Mouse (Mus musculus) embryonic fibroblast, embryonic 13.5 days (primary cell): ENCODE measurements around the gene Fcor. TPM values are rescaled to one million over a fixed set of nuclear protein-coding genes. Genes with fewer than 3 reads are reported as not detected.
A peak's percentile ranks its signal among the peaks of the same experiment; 100 is the strongest.

ENCODE experiments used
- H3K27ac ChIP-seq: 2 replicates; pipeline ENCODE4 v1.5.1; 2012; ENCODE audit warnings: low read length, control low read depth, inconsistent platforms; ENCODE audit not compliant: insufficient read depth
- H3K4me1 ChIP-seq: 2 replicates; pipeline ENCODE4 v1.6.1; 2011; ENCODE audit warnings: low read length; ENCODE audit not compliant: control insufficient read depth, insufficient read depth
- H3K4me3 ChIP-seq: 2 replicates; pipeline ENCODE4 v1.5.1; 2011; ENCODE audit warnings: mild to moderate bottlenecking, control low read depth, low read length; ENCODE audit not compliant: insufficient read depth
- CTCF ChIP-seq: IDR thresholded peaks from 2 replicates; pipeline ENCODE4 v1.5.1; 2011; ENCODE audit warnings: mild to moderate bottlenecking, control low read depth, low read length, moderate library complexity, borderline replicate concordance; ENCODE audit not compliant: insufficient read depth
- POLR2A ChIP-seq: IDR thresholded peaks from 2 replicates; pipeline ENCODE4 v1.6.1; 2011; ENCODE audit warnings: low read depth, mild to moderate bottlenecking, control low read depth, low read length, moderate library complexity
- polyA plus RNA-seq: library from polyadenylated mRNA; stranded (reverse); fragments of >200 nt; gene quantifications from 2 replicates; pipeline ENCODE4 v1.2.4, GENCODE M21; 2011; ENCODE audit warnings: low read depth; ENCODE audit not compliant: missing spikeins, insufficient read length

Fcor gene
- polyA plus RNA-seq, 1 experiment: 3.3 TPM

DNA sequence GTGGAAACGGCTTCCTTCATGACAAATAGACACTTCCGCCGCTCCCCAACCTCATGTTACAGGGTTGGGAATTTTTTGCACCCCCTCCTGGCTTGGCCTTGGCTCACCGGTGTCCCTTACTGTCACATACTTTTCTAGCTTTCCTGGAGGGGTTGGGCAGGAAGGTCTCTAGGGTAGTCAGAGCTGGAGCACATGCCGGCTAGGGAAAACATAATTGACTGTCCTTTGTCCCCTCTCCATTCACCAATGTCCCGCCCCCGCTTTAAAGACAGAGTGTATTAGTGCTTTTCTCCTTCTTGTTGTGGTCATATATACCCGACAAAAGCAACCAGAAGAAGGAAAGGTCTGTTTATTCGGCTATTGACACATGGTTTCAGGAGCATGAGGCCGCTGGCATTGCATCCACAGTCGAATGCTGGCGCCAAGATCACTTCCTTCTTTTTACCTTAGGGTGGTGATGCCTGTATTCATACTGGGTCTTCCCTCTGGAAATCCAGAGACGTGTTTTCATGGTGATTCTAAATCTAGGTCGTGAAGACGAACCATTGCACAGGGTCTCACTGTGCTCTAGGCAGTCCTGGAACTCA lies 4.9 kb upstream of the Fcor start:
- peak overlapping the region; percentile 77 for H3K27ac ChIP-seq
- peak overlapping the region; percentile 88 for H3K4me3 ChIP-seq
- H3K4me1 ChIP-seq: no peaks in the 10 kb centered on the region
- TF ChIP-seq CTCF: no peak
- TF ChIP-seq POLR2A: no peak

DNA sequence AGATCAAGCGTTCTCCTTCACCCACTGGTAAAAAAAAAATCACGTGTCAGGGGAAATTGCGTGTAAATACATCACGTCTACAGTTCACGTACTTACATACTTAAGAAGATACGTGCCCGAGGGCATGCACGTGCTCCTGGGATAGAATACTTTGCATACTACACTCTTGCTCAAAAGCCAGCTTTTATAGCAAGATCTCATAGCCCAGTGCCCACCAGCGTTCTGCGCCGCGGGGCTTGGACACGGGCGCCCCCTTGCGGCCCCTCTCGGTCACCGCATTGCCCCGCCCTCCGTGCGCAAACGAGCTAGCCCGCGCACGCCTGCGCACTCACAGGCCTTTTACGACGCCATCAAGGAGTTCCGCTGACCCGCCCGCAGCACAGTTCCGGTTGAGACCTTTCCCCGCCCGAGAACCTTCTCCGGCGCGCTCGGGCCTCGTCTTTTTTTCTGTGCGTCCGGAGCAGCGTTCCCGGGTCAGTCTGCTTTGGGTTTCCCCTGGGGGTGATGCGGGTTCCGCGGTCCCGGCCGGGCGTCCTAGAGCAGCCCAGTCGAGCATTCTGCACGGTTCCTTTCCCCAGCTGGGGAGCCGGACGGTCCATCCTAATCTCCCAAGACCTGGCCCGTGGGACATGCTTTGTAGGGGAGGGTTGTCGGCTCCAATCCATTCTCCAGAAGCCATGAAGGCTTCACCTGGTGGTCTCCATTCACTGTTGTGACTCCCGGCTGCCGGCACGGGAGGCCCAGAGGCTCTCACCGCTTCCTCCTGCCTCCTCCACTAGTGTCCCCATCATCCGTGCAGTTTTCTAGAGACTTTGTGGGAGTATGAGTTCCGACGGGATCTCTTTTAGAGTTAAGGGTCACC lies 4.2 kb upstream of the Fcor start, which contains the start of gene Trappc5:
Gene Trappc5 (plus strand): TSS at position 169 of the 862 bp plus-strand sequence.
- TF ChIP-seq CTCF (peak; percentile 77), POLR2A (peak; percentile 68)

DNA sequence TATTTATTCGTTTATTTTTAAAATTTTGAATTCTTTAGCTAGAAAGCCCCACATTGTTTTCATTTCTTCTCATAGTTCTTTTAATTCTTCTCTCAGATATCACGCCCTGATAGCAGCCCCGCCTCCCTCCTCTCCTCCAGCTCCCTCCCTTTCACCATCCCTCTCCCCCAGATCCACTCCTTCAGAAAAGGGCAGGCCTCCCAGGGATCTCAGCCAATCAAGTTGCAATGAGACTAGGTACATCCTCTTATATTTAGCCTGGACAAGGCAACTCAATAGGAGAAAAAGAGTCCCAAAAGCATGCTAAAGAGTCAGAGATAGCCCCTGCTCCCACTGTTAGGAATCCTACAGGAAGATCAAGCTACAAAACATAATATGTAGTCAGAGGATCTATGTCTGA lies 2.5 kb upstream of the Fcor start:
- Histone ChIP-seq H3K4me3 (no peak overlapping the region), H3K27ac (no peak overlapping the region), H3K4me1 (no peaks in the 10 kb centered on the region)
- TF ChIP-seq POLR2A: no peak

More for the DNA sequence above, 4.2 kb upstream of the Fcor start, which contains the start of gene Trappc5:
- Histone ChIP-seq H3K4me1 (no peaks in the 10 kb centered on the region), H3K27ac (peak within 1 kb of the TSS; percentile 77), H3K4me3 (peak within 1 kb of the TSS; percentile 88)

DNA sequence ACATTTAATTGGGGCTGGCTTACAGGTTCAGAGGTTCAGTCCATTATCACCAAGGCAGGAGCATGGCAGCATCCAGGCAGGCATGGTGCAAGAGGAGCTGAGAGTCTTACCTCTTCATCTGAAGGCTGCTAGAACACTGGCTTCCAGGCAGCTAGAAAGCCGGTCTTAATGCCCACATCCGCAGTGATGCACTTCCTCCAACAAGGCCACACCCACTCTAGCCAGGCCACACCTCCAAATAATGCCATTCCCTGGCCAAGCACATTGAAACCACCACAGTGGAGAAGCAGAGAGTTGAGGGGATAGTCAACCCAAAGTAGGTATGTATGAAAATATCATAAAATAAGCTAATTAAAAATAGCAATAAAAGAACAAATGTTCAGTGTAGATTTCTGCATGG lies 1.8 kb downstream of the Fcor start:
- no peaks in the 10 kb centered on the region for H3K4me1 ChIP-seq
- no peak overlapping the region for H3K4me3 ChIP-seq
- no peak for TF ChIP-seq POLR2A
- H3K27ac ChIP-seq: no peak overlapping the region

DNA sequence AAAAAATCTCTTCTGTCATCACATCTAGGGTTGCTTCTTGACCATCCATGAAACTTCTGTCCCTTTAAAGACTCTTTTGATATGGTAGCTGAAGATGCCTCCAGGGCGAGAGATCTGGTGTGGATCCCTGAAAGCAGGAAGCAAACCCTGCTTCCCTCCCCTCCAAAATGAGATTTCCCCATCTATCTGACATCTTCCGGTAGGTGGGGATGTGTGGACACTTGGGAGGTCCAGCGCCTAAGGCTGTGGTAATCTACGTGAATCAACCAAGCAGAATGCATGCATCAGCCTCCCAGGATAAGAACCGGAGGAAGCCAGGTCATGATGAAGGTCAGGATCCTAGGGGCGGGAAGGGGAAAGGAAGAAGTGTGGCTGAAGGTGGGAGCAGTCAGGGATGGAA lies 6.7 kb downstream of the Fcor start, which contains the start of gene Mcemp1:
Gene Mcemp1 (plus strand): TSS at position 248 of the 400 bp plus-strand sequence.
- Histone ChIP-seq H3K4me1 (no peaks in the 10 kb centered on the region), H3K4me3 (no peak within 1 kb of the TSS), H3K27ac (no peak within 1 kb of the TSS)
- no peak for TF ChIP-seq CTCF
- no peak for TF ChIP-seq POLR2A

DNA sequence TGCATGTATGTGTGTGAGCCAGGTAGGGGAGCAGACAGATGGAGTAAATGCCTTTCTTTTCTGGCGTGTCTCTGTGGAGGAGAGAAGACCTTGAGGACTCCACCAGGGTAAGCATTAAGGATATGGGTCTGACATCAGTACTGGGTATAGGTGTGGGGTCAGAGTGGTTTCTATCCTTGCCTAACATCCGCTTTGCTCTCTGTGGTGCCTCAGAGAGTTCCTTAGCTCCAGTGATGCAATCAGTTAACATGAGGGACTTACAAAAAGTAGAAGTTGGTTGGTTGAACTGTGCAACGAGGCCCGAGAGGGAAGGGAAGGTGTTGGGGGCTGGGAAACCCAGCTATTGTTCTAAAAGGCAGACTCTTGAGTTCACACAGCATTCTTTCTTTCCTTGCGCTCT lies 7.8 kb downstream of the Fcor start:
- no peak for TF ChIP-seq POLR2A
- no peak for TF ChIP-seq CTCF
- H3K4me1 ChIP-seq: no peaks in the 10 kb centered on the region
- H3K4me3 ChIP-seq: no peak overlapping the region
- H3K27ac ChIP-seq: no peak overlapping the region

DNA sequence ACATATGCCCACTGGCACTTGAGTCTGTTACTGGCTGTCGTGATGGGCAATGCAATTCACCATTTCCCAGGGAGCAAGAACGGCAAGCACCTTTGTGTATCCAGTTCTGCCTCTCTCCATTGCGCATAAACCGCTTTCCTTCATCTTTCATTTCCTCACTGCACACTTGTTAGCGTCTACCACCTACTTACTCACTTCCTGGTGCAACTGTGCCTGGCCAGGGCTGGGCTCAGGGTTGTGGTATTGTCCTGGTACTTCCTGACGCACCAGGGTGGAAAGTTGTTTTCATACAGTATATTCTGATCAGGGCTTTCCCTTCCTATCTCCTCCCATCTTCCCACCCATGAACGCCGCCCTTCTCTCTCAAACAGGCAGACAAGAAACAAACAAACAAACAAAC lies 11.3 kb downstream of the Fcor start:
- Histone ChIP-seq H3K4me1 (no peaks in the 10 kb centered on the region), H3K27ac (no peak overlapping the region), H3K4me3 (no peak overlapping the region)
- TF ChIP-seq CTCF (no peak), POLR2A (no peak)

DNA sequence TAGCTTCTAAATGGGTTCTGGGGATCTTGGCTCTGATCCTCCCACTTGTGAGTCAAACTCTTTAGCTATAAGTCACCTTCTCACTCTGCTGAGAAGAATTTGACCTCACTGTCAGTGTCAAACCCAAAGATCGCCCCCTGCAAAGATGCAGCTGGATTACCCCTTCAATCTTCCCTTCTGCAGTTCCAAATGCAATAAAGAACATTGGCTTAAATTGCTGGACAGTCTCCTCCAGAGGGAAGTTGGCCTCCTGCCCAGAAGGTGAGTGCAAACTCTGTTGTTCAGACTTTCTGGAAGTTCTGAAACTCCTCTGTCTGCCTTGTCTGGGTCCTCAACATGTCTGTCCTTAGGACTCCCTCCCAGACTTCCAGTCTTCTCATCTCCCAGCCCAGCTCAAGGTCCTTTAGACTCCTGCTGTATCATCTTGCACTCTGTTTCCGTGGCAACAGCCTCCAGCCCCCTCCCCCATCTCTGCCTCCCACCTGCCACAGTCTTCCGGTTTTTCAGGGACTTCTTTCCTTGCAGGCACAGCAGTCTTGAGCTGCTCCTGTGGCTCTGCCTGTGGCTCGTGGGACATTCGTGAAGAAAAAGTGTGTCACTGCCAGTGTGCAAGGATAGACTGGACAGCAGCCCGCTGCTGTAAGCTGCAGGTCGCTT lies 15.3 kb downstream of the Fcor start:
- H3K4me1 ChIP-seq: no peaks in the 10 kb centered on the region
- no peak overlapping the region for H3K27ac ChIP-seq
- TF ChIP-seq POLR2A (no peak), CTCF (no peak)
- H3K4me3 ChIP-seq: no peak overlapping the region

DNA sequence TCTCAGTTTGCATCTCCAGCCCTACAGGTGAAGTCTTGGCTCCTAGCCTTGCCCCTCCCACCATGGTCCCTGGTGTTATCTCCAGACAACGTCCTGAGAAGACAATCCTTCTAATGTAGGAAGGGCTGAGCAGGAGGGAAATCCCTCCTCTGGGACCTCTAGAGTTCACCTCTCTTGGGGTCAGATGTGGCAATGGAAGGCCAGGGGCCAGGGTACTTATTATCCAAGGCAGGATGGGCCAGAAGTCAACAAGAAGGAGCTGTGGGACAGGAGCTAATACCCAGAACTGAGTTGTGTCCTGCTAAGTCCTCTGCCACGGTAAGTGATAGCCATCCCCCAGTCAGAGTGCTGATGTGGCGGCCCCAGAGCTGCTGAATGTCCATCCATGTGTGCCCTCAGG lies 16.6 kb downstream of the Fcor start, which contains the start of gene Retn:
Gene Retn (plus strand): TSS at position 245 of the 400 bp plus-strand sequence.
- TF ChIP-seq POLR2A (no peak), CTCF (no peak)
- no peak within 1 kb of the TSS for H3K27ac ChIP-seq
- H3K4me3 ChIP-seq: no peak within 1 kb of the TSS
- H3K4me1 ChIP-seq: no peaks in the 10 kb centered on the region
